Mouse (Mus musculus): ENCODE results near the gene Rundc1. TPM values are rescaled to one million over a fixed set of nuclear protein-coding genes. Genes with fewer than 3 reads are reported as not detected.

Rundc1 gene
- total RNA-seq, 2 experiments from 2014 or later, result 6.7 to 7.9 TPM

Small RNAs within 50 kb of the gene (microRNA-seq; reads per million reads assigned to microRNA genes)
- 0.72 to 0.74 reads per million in 2 experiments for gene Mir6929

Other genes with a start within 250 kb of the Rundc1 start
- gene Ccr10, start 249.6 kb upstream of the Rundc1 start, total RNA-seq (2021), result not detected
- 10 to 100 TPM; 20.5 to 23.8 TPM for gene Ezh1, start 198.6 kb upstream of the Rundc1 start, total RNA-seq (2021)
- gene Ramp2, start 179.1 kb upstream of the Rundc1 start, total RNA-seq (2021), result 10 to 100 TPM; 35.3 to 38.3 TPM
- 10 to 100 TPM; 36.2 to 39.4 TPM for gene Vps25, start 171.4 kb upstream of the Rundc1 start, total RNA-seq (2021)
- gene Wnk4, start 164.5 kb upstream of the Rundc1 start, total RNA-seq (2021), result under 1 TPM; 0.10 to 0.15 TPM
- gene Cntd1, start 146.1 kb upstream of the Rundc1 start, total RNA-seq (2021), result under 1 TPM; 0.10 to 0.15 TPM
- gene Coa3, start 146.0 kb upstream of the Rundc1 start, total RNA-seq (2021), result 10 to 100 TPM; 64.3 to 71.4 TPM
- gene Becn1, start 122.8 kb upstream of the Rundc1 start, total RNA-seq (2021), result 10 to 100 TPM; 73.9 to 78.0 TPM
- gene Psme3, start 108.9 kb upstream of the Rundc1 start, total RNA-seq (2021), result 10 to 100 TPM; 54.1 to 57.8 TPM
- 1 to 10 TPM in 1 of 2 experiments, under 1 TPM in 1; 0.92 to 1.2 TPM for gene Aoc2, start 100.0 kb upstream of the Rundc1 start, total RNA-seq (2021)
- gene Aoc3, start 94.5 kb upstream of the Rundc1 start, total RNA-seq (2021), result 1 to 10 TPM; 4.7 to 7.1 TPM
- gene G6pc, start 57.5 kb upstream of the Rundc1 start, total RNA-seq (2021), result not detected
- 10 to 100 TPM; 10.5 to 19.4 TPM for gene Aarsd1, start 7.5 kb upstream of the Rundc1 start, total RNA-seq (2021)
- gene Gm27029, start 289 bp upstream of the Rundc1 start, total RNA-seq (2021), result 10 to 100 TPM in 1 of 2 experiments, 1 to 10 TPM in 1; 8.1 to 13.0 TPM
- gene Ptges3l, start 248 bp downstream of the Rundc1 start, total RNA-seq (2021), result 100 to 1,000 TPM in 1 of 2 experiments, 10 to 100 TPM in 1; 83.5 to 111 TPM
- 10 to 100 TPM; 35.1 to 42.1 TPM for gene Rpl27, start 17.2 kb downstream of the Rundc1 start, total RNA-seq (2021)
- gene Ifi35, start 23.3 kb downstream of the Rundc1 start, total RNA-seq (2021), result 10 to 100 TPM in 1 of 2 experiments, 1 to 10 TPM in 1; 9.1 to 13.0 TPM
- gene Rnd2, start 39.9 kb downstream of the Rundc1 start, total RNA-seq (2021), result 1 to 10 TPM; 2.8 to 3.0 TPM
- 10 to 100 TPM; 11.5 to 12.3 TPM for gene Vat1, start 41.1 kb downstream of the Rundc1 start, total RNA-seq (2021)
- gene Brca1, start 126.9 kb downstream of the Rundc1 start, total RNA-seq (2021), result under 1 TPM; 0.31 to 0.57 TPM
- 10 to 100 TPM; 54.0 to 61.6 TPM for gene Nbr1, start 127.1 kb downstream of the Rundc1 start, total RNA-seq (2021)
- 1 to 10 TPM in 1 of 2 experiments, under 1 TPM in 1; 0.96 to 1.8 TPM for gene Tmem106a, start 157.2 kb downstream of the Rundc1 start, total RNA-seq (2021)
- not detected for gene Gm11634, start 174.2 kb downstream of the Rundc1 start, total RNA-seq (2021)
- gene Rdm1, start 202.1 kb downstream of the Rundc1 start, total RNA-seq (2021), result 10 to 100 TPM; 22.4 to 24.3 TPM
- 1 to 10 TPM; 4.7 to 9.3 TPM for gene Arl4d, start 240.5 kb downstream of the Rundc1 start, total RNA-seq (2021)

All from gastrocnemius, postnatal 36 days (tissue).